Mouse (Mus musculus) heart, postnatal 0 days (tissue): Measurements from ENCODE around the gene Cib1.

Experiments used
- CTCF ChIP-seq: IDR thresholded peaks from 2 replicates; pipeline ENCODE4 v1.5.1; 2016; ENCODE audit warnings: antibody characterized with exemption, control low read depth, low read depth
- EP300 ChIP-seq: IDR thresholded peaks from 2 replicates; pipeline ENCODE4 v1.6.1; 2016; ENCODE audit warnings: antibody characterized with exemption, low read depth

GRCm38 (mm10) chr7:80191455-80191854, 41.2 kb downstream of the Cib1 start:
- TF ChIP-seq CTCF (no peak), EP300 (no peak)
